Mouse (Mus musculus) brain, embryonic 14.5 days (tissue): ENCODE measurements around the gene Ttc28.

Experiments used
- CTCF ChIP-seq: fragments of 200-500 bp; IDR thresholded peaks from 2 replicates; pipeline ENCODE4 v1.5.1; 2012; ENCODE audit warnings: inconsistent platforms, mild to moderate bottlenecking, moderate library complexity, borderline replicate concordance; ENCODE audit not compliant: insufficient read depth, insufficient read length; ENCODE audit errors: extremely low read depth
- POLR2A ChIP-seq: fragments of 200-500 bp; IDR thresholded peaks from 2 replicates; pipeline ENCODE4 v1.6.1; 2012; ENCODE audit warnings: mild to moderate bottlenecking, inconsistent platforms, borderline replicate concordance; ENCODE audit not compliant: poor library complexity, insufficient read depth, insufficient read length, severe bottlenecking; ENCODE audit errors: extremely low read depth

DNA sequence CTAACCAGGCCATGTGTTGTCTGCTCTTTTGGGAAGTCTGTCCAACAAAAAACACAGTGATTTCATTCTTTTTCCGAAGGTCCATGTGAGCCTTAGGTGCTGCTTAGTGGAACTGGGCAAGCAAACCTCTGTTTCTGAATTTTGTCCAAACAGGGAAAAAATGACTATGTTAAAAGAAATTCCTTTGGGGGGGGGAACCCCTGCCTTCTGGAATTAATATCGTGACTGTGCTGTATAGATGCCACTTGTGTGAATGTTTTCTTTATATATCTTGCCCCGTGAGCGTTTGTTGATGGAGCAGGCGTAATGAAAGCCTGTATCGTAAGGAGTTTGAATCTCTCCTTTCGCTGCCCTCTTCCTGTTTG is 127.5 kb downstream of the Ttc28 start:
- no peak for TF ChIP-seq POLR2A
- no peak for TF ChIP-seq CTCF
